Mouse (Mus musculus) intestine, embryonic 16.5 days (tissue): ENCODE results near the gene Leo1. TPM values are rescaled to one million over a fixed set of nuclear protein-coding genes. Genes with fewer than 3 reads are reported as not detected.

Source experiments
- ATAC-seq: fragments of 200-750 bp; cut with Nextera tagmentation; 2 replicates; pipeline ENCODE4 v1.8.0; 2017; ENCODE audit warnings: moderate TSS enrichment, moderate library complexity
- H3K27ac ChIP-seq: fragments of 300-500 bp; sonication (generic); 2 replicates; pipeline ENCODE4 v1.5.1; 2014; ENCODE audit warnings: mild to moderate bottlenecking, low read length
- H3K27me3 ChIP-seq: fragments of 300-500 bp; sonication (generic); replicated peaks from 2 replicates; pipeline ENCODE4 v1.6.1; 2014; ENCODE audit warnings: low read length, control low read depth, mixed read lengths; ENCODE audit not compliant: control insufficient read depth, insufficient read depth
- H3K36me3 ChIP-seq: fragments of 300-500 bp; sonication (generic); 2 replicates; pipeline ENCODE4 v1.6.1; 2014; ENCODE audit warnings: low read length, control low read depth; ENCODE audit not compliant: control insufficient read depth, insufficient read depth
- H3K4me1 ChIP-seq: fragments of 300-500 bp; sonication (generic); 2 replicates; pipeline ENCODE4 v1.6.1; 2014; ENCODE audit warnings: low read length, control low read depth, mixed read lengths; ENCODE audit not compliant: control insufficient read depth, insufficient read depth
- H3K4me2 ChIP-seq: fragments of 300-500 bp; sonication (generic); 2 replicates; pipeline ENCODE4 v1.6.1; 2014; ENCODE audit warnings: low read depth, low read length, control low read depth
- H3K4me3 ChIP-seq: fragments of 300-500 bp; sonication (generic); 2 replicates; pipeline ENCODE4 v1.5.1; 2014; ENCODE audit warnings: mild to moderate bottlenecking, low read length
- H3K9ac ChIP-seq: fragments of 300-500 bp; sonication (generic); 2 replicates; pipeline ENCODE4 v1.6.1; 2014; ENCODE audit warnings: low read depth, low read length
- H3K9me3 ChIP-seq: fragments of 300-500 bp; sonication (generic); 2 replicates; pipeline ENCODE4 v1.6.1; 2016; ENCODE audit warnings: low read length, control low read depth; ENCODE audit not compliant: control insufficient read depth
- WGBS: fragments of 180-500 bp; shearing (Covaris S2); extraction: QIAGEN DNeasy Blood & Tissue Kit; methylation state at CpG from one replicate; pipeline ENCODE4 v1.1.7; 2014; 5-methylcytosine and 5-hydroxymethylcytosine counted together
- polyA plus RNA-seq: library from polyadenylated mRNA; unstranded; fragments of >200 nt; fragmentation: Nextera tagmentation; extraction: Ambion mirVana; gene quantifications from 2 replicates; pipeline ENCODE4 v1.2.1, GENCODE M21; 2015

Leo1 gene
- polyA plus RNA-seq, 1 experiment from 2014 or later = 31.1 TPM

GRCm38 (mm10) chr9:75453994-75454393, 12.7 kb downstream of the Leo1 start:
- H3K4me3 ChIP-seq = no peak overlapping the region
- no peak overlapping the region for H3K9ac ChIP-seq
- H3K4me1 ChIP-seq = no peaks in the 10 kb centered on the region
- 89% methylated on average over 2 of the region's 2 CpGs for WGBS
- no peak for ATAC-seq
- H3K27ac ChIP-seq = no peak overlapping the region
- H3K36me3 ChIP-seq = peaks cover 42% of the 10 kb centered on the region
- no peaks in the 10 kb centered on the region for H3K9me3 ChIP-seq
- no peak overlapping the region for H3K4me2 ChIP-seq
- no peaks in the 10 kb centered on the region for H3K27me3 ChIP-seq

DNA sequence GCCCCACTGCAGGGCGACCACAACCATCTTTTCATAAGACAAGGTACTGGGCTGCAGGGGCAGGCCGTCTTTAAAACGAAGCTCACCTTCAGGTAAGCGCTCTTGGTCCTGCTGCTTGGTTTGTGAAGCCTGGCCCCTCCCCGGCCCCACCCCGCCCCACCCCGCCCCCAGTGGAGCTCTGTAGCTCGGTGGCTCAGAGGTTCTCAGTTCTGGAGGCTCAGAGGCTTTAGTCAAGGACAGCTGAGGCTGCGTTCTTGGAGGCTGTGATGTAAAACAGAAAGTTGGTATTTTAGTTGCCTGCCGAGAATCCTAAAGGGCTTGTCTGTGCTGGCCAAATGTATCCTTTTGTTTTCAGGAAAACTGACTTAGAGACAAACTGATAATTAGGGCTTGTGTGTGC, 14.4 kb downstream of the Leo1 start:
- Histone ChIP-seq H3K4me2 (no peak overlapping the region), H3K9me3 (no peaks in the 10 kb centered on the region), H3K36me3 (peaks cover 42% of the 10 kb centered on the region), H3K27me3 (no peaks in the 10 kb centered on the region), H3K9ac (no peak overlapping the region), H3K4me3 (no peak overlapping the region), H3K27ac (no peak overlapping the region), H3K4me1 (no peaks in the 10 kb centered on the region)
- no peak for ATAC-seq
- 77% methylated on average over 10 of the region's 10 CpGs for WGBS

DNA sequence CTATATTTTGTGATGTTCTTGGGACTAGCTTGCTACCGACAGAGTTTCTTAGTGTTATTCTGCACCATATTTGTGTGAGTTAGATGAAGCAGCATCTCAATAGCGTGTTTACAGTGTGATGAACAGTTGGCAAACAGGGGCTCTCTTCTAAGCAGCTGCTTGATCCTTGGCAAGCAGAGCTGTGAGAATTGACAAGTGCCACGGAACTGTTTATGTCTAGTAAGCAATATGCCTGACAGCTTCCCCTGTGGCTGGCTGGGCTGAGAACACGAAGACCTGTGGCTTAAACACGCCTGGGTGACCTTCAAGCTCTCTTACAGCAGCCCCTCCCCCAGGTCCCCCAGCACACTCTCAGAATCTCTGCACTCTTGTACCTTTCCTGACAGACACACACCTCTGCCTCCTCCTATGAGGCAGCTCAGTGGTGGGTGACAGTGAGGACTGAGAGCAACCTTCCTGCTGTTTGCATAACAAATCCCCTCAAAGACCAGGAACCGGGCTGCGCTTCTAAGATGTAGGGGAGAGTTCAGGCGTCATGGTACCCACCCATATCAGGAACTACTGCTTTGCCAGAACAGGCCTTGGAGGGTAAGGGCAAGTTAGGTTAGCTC, 21.8 kb downstream of the Leo1 start:
- no peak for ATAC-seq
- Histone ChIP-seq H3K4me1 (no peaks in the 10 kb centered on the region), H3K4me3 (no peak overlapping the region), H3K27me3 (no peaks in the 10 kb centered on the region), H3K27ac (no peak overlapping the region), H3K9ac (no peak overlapping the region), H3K36me3 (peaks cover 31% of the 10 kb centered on the region), H3K9me3 (no peaks in the 10 kb centered on the region), H3K4me2 (no peak overlapping the region)
- 72% methylated on average over 8 of the region's 8 CpGs for WGBS

DNA sequence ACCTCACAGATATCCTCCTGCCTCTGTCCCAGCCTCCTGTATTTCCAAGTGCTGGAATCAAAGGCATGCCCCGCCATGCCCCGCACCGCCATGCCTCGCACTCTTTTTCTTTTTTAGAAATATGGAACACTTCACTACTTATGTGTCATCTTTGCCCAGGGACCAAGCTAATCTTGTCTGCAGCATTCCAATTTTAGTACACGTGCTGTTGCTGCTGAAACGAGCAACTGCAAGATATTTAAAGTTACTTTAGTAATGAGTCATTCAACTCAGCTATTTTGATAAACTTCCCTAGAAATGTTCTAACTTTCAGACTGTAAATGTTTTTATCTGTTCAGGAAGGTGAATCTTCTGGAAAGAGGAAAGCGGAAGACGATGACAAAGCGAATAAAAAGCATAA, 24.5 kb downstream of the Leo1 start:
- WGBS = 93% methylated on average over 9 of the region's 9 CpGs
- no peaks in the 10 kb centered on the region for H3K27me3 ChIP-seq
- no peak overlapping the region for H3K4me2 ChIP-seq
- H3K27ac ChIP-seq = no peak overlapping the region
- no peaks in the 10 kb centered on the region for H3K4me1 ChIP-seq
- no peaks in the 10 kb centered on the region for H3K9me3 ChIP-seq
- ATAC-seq = no peak
- peaks cover 21% of the 10 kb centered on the region for H3K36me3 ChIP-seq
- no peak overlapping the region for H3K4me3 ChIP-seq
- H3K9ac ChIP-seq = no peak overlapping the region

DNA sequence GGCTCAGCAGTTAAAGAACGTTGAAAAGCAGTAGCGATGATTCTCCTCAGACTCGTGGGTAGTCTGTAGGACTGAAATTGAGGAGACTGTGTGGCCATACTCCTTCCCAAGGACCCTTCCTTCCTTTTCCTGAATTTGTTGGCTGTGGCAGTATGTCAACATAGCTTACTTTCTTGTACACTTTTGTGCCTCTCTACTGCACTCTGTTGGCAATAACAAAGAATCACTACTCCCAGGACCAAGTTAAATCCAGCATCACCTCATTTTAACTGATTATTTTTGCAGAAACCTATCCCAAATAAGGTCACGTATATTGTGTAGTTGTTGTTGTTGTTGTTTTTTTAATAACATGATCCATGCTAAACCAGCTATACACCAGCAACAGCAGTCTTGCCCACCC, 25.3 kb downstream of the Leo1 start:
- H3K27ac ChIP-seq = no peak overlapping the region
- no peaks in the 10 kb centered on the region for H3K27me3 ChIP-seq
- no peak for ATAC-seq
- H3K9me3 ChIP-seq = no peaks in the 10 kb centered on the region
- 97% methylated on average over 4 of the region's 4 CpGs for WGBS
- no peak overlapping the region for H3K9ac ChIP-seq
- H3K4me2 ChIP-seq = no peak overlapping the region
- H3K36me3 ChIP-seq = peaks cover 16% of the 10 kb centered on the region
- H3K4me3 ChIP-seq = no peak overlapping the region
- no peaks in the 10 kb centered on the region for H3K4me1 ChIP-seq

DNA sequence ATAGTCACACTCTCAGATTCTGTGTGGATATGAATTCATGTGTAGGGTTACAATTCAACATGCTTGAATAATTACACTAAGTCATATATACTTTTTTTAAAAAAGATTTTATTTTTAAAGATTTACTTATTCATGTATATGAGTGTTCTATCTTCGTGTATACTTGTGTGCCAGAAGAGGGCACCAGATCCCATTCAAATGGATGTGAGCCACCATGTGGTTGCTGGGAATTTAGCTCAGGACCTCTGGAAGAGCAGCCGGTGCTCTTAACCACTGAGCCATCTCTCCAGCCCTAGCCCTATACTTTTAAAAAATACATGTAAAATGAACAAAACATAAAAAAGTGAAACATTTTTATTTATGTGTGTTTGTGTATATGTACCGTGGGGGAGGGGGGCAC, 26.3 kb downstream of the Leo1 start:
- H3K4me2 ChIP-seq = no peak overlapping the region
- H3K4me1 ChIP-seq = no peaks in the 10 kb centered on the region
- no peaks in the 10 kb centered on the region for H3K27me3 ChIP-seq
- ATAC-seq = no peak
- H3K27ac ChIP-seq = no peak overlapping the region
- H3K36me3 ChIP-seq = peaks cover 13% of the 10 kb centered on the region
- WGBS = 92% methylated on average over 3 of the region's 3 CpGs
- H3K4me3 ChIP-seq = no peak overlapping the region
- no peaks in the 10 kb centered on the region for H3K9me3 ChIP-seq
- no peak overlapping the region for H3K9ac ChIP-seq

- no peak overlapping the region for H3K4me3 ChIP-seq
- 83% methylated on average over 14 of the region's 14 CpGs for WGBS
- no peaks in the 10 kb centered on the region for H3K27me3 ChIP-seq
- no peak overlapping the region for H3K4me2 ChIP-seq
- H3K9ac ChIP-seq = no peak overlapping the region
- H3K9me3 ChIP-seq = no peaks in the 10 kb centered on the region
- no peak for ATAC-seq
- peaks cover 9% of the 10 kb centered on the region for H3K36me3 ChIP-seq
- no peak overlapping the region for H3K27ac ChIP-seq
- H3K4me1 ChIP-seq = no peaks in the 10 kb centered on the region
Measured at GRCm38 (mm10) chr9:75468297-75468696, 27.0 kb downstream of the Leo1 start.

GRCm38 (mm10) chr9:75477212-75477611, 35.9 kb downstream of the Leo1 start:
- 70% methylated on average over 3 of the region's 3 CpGs for WGBS
- no peak overlapping the region for H3K9ac ChIP-seq
- ATAC-seq = no peak

GRCm38 (mm10) chr9:75479106-75479725, 37.9 kb downstream of the Leo1 start:
- ATAC-seq = no peak
- Histone ChIP-seq H3K4me1 (no peaks in the 10 kb centered on the region), H3K4me2 (no peak overlapping the region), H3K4me3 (no peak overlapping the region), H3K27ac (no peak overlapping the region), H3K36me3 (no peaks in the 10 kb centered on the region), H3K27me3 (no peaks in the 10 kb centered on the region), H3K9ac (no peak overlapping the region), H3K9me3 (no peaks in the 10 kb centered on the region)
- 69% methylated on average over 8 of the region's 8 CpGs for WGBS

More at GRCm38 (mm10) chr9:75477212-75477611, 35.9 kb downstream of the Leo1 start:
- no peak overlapping the region for H3K4me2 ChIP-seq
- no peak overlapping the region for H3K4me3 ChIP-seq
- no peak overlapping the region for H3K27ac ChIP-seq
- no peaks in the 10 kb centered on the region for H3K9me3 ChIP-seq
- H3K4me1 ChIP-seq = no peaks in the 10 kb centered on the region
- H3K27me3 ChIP-seq = no peaks in the 10 kb centered on the region
- H3K36me3 ChIP-seq = no peaks in the 10 kb centered on the region; the same call in 1 of the 2 replicates
